Mouse (Mus musculus) left cerebral cortex, adult 8-10 months (tissue): Measurements from ENCODE around the gene Ppil6. TPM values are rescaled to one million over a fixed set of nuclear protein-coding genes. Genes with fewer than 3 reads are reported as not detected.

Source experiments
- DNase-seq, 2 experiments: peaks; one replicate each; pipeline ENCODE4 v3.0.0; 2022; ENCODE audit warnings: low spot score in 2 of 2
- total RNA-seq, 4 experiments: library from RNA; stranded (reverse); gene quantifications; 2 replicates each; pipeline ENCODE4 v1.2.4; 2022

Gene Ppil6
- total RNA-seq, 4 experiments from 2014 or later, result 5.4 to 8.0 (median 6.6) TPM

DNA sequence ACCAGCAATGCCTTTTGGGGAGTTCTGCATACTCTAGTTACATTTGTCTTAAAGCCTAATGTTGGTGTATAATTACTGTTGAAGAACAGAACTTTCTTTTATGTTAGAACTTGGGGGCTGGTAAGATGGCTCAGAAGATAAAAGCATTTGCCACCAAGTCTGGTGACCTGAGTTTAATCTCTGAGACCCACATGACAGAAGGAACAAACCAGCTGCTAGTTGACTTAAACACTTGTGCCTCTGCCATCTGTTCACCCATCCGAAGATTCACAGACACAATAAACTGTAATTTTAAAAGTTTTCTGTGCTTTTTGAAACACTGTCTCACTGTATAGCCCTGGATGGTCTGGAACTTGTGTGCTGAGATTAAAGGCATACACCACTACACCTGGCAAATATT, 35.5 kb downstream of the Ppil6 start:
- DNase-seq, result no peak

DNA sequence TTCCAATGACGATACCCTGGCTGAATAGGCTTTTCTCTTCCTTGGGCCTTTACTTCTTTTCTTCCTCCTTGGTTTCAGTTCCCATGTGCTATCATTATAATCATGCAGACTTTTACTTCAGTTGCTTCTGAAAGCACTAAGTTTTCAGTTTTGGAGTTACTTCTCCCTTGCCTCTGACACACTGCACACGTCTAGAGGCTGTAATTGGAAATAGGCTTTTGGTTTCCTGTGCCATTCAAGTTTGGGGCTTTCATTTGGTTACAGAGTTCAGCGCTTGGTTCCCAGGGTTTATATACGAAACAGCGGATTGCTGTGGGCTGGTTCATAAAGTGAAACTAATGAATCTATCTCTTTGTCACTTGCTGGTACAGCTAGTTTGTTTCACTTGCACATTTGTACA, 39.7 kb downstream of the Ppil6 start:
- DNase-seq, result no peak

DNA sequence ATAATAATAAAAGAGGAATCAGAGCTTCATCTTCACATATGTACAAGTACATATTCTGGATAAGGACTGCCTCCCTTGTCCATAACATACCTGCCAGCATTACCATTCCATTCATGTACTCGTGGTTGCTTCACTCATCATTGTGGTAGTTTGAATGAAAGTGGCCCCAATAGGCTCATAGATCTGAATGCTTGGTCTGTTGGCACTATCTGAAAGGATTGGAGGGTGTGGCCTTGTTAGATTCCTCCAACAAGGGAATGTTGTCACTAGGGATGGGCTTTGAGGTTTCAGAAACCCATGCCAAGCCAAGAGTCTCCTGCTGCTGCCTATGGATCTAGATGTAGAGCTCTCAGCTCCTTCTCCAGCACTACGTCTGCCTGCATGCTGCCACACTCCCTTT, 45.8 kb downstream of the Ppil6 start:
- no peak for DNase-seq

DNA sequence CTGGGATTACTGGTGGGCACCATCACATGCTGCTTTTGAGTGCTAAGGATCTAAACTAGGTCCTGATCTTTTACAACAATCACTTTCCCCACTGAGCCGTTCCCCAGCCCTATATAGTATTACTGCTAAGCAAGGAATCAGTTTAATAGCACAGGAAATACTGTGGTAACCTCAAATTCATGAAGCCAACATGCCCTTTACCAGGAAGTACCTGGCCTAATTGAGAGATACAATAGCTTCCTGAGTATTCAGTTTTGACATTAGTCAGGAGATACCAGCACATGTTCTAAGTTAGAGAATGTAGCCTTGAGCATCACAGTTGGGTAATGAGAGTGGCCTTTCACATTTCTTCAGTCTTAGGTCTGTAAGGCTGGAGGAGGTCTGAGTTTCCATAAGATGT, 46.5 kb downstream of the Ppil6 start:
- DNase-seq, result no peak

DNA sequence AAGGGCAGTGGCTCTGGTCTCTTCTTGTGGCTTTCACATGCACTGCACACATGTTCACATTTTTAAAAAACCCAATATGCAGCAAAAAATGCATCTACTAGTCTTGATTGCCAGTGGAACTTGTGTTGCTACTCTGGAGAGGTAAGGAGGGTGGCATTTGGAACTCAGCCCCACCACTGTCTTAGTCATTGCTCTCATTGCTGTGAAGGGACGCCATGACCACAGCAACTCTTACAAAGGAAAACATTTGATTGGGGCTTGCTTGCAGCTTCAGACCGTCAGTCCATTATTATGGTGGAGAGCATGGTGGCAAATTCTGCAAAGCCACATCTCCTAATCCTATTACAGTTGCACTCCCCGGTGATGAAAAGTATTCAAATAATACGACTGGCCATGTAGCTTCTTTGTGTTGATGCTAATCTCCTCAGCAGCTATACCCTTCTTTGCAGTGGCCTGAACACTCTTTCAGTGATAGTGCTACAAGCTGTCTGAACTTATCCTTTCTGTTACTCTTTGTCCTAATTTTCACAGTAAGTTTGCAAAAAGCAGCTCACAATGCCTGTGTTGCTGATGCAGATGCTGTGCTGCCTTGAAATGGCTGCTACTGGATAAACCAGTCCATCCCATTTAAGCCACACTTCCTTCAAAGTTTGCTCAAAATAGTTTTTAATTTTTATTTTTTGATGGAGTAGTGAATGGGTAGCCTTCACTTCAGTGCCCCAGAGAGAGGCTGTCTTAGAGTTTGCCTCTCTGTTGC, 47.2 kb downstream of the Ppil6 start:
- DNase-seq, result no peak

DNA sequence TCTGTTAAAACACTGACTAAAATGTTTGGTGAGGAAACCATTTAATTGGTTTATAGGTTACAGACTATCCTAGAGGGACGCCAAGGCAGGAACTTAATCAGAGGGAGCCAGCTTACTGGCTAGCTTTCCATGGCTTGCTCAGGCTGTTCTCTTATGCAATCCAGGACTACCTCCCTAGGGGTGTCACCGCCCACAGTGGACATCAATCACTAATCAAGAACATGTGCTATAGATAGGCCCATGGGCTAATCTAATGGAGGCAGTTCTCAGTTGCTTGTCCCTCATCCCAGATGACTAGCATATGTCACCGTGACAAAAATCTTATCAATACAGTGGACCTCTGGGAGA, 47.7 kb downstream of the Ppil6 start:
- no peak for DNase-seq

DNA sequence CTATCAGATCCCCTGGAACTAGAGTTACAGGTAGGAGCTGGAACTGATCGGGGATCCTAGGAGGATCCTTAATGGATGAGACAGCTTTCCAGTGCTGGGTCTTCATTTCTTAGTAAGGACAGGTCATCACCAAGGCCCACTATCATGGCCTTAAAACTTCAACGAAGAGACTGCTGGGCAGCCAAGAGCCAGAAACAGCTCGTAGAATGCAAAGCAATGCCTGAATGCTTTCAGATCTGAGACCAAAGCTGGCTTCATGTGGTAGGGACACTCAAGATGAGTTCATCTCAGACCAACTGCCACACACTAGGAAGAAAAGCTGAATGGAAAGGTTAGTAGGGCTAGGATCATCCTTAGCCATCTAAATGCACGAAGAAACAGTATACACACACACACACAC, 48.7 kb downstream of the Ppil6 start:
- DNase-seq, result no peak

DNA sequence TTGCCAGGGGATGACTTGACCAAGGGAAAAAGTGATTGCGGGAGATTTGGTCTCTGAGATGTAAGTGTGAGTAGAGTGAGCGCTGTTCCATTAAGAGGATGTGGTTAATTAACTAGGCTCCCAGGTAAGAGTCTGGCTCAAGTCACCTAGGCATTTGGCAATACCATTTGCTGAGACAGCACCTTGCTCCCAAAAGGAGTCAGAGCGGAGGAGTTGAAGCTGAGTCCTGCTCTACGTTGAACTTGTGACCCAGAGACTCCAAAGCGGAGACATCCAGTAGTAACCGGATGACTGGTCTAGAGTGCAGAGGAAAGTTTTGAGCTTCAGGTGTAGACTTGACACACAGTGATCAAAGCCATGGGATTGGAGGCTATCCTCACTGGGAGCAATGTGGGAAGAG, 51.8 kb downstream of the Ppil6 start:
- no peak for DNase-seq

DNA sequence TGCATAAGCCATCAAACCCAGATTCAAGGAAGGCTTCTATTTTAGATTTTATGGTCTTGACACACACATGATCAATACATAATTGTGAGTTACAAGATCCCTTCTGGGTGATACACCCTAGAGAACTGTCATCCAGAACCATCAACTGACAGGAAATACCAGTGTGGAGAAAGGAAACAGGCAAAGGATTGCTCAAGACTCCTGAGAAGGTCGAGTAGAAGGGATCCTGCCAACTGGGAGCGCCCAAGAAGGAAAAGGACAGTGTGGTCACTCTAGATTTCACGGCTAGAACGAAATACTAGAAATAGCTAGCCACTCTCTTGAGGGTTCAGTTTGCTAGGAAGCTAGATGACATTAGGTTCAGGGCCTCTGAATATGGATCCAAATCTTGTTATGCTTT, 53.2 kb downstream of the Ppil6 start:
- no peak for DNase-seq

DNA sequence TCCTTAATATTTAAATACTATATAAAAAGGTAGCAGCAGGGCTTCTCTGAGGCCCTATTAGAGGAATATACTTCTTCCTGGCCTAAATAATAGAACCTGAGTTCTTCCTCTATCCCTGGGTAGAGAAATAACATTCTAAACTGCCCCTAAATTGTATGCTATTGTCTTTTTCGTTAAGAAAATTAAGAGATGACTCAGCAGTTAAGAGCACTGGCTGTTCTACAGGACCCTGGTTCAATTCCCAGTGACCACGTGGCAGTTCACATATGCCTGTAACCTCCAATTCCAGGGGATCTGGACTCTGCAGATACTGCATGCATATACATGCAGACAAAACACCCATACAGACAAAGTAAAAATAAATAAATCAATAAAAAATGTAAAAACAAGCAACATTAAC, 53.6 kb downstream of the Ppil6 start:
- no peak for DNase-seq

DNA sequence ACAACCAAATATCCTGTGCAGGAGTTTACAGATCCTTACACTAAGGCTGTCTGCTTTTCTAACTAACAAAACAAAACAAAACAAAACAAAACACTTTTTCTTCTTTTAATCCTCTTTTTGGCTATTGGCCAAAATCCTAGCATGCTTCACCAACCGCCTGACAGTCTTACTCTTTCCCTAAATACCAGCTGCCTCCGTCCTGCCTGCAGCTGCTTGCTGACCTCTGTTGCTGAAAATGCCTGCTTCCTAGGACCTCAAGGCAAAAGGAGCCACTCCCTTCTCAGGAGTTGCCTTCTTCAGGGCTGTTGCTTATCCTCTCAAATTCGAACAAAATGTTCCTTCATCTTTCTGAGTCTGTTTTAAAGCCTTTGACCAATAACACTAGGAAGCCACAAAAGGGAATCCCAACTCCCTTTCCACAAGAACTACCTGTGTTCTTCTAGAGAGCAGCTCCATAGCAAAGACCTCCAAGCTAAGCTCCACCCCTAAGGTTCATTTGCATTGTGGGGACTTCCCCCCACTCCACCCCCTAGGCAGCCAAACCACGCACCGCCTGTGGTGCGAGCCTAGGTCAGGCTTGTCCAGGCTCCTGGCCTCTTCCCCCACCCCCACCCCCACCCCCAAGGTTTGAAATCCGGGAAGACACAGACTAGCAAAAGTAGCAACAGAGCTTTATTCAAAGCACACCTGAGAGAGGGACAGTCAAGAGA, 54.4 kb downstream of the Ppil6 start:
- no peak for DNase-seq

DNA sequence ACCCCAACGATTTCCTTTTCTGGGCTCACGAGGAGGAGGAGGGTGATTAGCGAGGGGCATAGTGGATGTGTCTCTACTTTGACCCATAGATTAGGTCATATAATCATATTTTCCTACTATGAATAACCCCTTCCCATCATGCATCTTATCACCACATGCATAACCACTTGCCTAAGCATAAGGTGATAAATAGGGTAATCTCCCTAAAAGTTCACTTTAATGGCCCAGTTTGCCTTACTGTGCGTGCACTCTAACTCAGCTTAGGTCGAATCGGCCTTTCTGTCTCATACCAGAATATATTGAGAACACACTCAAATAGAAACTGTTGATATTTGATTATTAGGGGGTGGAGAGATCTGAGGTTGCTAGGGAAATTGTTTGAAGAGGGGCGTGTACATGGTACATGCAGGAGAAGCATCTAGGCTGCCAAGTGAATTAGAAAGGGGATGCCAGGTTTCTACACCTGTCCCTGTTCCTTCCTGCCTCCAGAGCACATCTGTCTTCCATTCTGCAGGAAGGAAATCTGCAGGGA, 55.1 kb downstream of the Ppil6 start:
- no peak for DNase-seq

DNA sequence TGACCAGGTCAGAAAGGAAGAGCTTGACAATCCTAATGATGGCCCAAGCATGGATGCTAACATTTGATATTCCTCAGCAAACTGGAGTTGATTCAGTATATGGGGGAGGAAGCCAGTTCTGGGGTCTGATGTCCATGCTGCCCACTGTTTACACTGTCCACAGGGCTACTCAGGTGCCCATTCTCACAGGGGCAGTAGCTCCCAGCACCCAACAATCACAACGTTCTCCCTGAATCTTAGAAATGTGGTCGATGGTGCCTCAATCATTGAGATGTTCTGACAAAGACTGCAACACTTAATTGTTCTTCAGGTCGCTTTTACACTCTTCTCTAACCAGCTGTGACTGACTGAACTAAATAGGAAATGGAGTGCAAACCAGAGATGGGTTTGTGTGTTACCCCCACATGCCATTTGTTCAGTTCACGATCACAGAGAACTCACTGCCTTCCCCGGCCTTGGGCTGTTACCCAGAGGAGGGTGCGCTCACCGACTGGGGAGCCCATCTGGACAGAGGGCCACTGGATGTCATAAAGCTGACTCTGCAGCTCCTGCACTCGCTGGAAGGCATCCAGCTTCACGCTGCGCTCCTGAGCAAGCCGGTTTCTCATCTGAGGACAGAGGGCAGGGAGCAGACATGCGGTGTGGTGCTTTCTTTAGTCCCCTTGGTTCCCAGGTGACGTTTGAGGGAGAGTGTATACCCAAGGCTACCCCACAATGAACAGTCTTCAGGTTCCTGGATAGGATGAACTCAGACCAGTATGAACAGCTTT, 56.3 kb downstream of the Ppil6 start:
- DNase-seq, result no peak

DNA sequence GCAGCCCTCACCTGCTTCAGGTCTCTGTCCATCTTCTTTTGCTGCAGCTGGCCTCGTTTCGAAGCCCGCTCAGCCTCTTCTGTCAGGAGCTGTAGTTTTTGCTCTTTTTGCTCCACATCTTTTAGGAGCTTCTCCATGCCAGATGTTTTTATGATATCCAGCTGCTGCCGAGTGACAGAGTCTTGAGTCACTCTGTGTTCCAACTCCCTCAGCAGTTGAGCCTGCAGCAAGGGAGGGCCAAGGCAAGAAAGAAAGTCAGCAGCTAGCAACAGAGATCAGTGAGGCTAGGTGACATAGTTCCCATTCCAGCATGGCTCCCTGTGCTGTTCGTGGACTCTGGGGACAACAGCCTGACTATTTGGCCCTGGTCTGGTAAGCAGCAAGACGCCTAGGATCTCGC, 60.5 kb downstream of the Ppil6 start:
- DNase-seq, result no peak

DNA sequence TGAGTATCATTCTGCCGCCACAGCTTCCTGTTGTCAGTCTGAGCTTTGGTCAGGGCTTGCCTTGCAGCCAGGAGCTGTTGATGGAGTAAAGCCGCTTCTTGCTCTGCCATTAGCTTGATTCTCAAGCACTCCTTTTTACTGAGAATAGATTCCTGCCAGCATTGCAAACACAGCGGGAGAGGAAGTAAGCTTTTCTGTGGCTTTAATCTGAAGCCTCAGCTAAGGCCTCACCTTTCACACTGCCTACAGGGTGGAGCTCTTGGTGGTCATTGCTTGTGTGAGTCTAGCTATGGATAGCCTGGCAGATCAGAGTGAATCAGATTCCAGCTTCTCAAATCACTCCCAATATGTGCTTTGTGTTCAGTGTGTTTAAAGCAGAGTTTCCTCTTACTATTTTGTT, 62.1 kb downstream of the Ppil6 start:
- no peak for DNase-seq

DNA sequence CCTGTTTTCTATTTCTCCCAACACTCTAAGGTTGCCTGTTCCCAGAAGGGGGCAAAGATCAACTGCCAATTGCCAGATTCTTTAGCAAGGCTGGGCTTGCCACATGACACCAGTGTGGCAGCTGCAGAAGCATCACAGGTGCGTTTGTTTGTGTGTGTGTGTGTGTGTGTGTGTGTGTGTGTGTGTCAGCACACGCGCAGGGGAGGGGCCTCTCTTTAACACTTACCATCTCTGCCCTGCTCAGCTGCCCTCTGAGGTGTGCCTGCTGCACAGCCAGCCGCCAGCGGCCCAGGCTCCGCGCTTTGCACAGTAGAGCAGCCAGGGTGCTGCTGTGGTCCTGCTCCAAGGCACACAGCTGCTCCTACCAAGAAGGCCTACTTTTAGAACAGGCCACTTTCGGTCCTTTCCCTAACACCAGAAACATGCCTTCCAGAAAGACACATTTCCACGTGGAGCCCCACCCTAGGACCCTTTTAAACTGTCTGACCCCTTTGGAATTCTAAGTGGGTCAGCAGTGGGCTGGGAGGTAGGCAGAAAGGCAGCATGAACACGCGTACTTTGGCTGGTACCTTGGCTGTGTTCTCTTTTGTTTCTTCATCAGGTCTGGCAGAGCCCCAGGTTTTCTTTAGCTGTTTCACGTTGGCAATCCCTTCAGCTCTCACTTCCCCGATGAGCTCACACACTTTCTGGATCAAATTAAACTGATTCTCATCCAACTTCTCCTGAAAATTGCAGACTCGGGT, 62.8 kb downstream of the Ppil6 start:
- DNase-seq, result peak; percentile 5 to 48

DNA sequence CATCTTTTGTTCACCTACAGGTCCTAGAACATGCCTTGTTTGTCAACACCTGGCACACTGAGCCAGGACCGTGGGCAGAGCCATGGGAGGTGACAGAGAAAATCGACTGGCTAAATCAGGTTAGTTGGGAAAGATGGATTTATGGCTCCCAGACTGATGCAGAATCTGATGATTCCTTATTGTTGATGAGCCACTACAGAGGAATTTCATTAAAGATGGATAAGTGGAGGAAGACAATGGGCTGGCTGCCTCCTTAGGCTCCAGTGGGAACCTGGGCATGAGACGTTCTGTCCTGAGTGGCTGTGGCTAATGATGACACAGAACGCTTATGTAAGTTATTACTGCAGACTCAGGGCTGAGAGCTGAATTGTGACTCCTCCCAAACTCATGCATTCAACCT, 63.5 kb downstream of the Ppil6 start:
- peak; percentile 6 to 12 for DNase-seq

DNA sequence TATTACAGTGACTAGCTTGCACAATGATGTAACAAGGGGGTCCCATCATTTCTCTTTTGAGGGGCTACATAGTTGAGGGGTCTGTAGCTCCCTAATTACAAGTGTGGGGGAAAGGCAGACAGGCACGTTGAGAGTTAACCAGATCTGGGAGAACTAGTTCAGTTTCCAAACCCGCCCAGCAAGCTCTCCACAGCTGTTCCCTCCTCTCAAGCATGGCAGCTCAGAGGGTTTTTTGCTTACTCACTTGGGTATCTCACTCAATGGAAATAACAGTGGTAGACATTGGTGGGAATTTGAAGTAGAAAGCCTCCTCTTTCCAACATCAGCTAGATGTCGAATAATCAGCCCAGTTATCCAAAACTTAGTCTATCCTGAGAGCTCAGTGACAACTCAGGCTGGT, 64.8 kb downstream of the Ppil6 start:
- no peak for DNase-seq

DNA sequence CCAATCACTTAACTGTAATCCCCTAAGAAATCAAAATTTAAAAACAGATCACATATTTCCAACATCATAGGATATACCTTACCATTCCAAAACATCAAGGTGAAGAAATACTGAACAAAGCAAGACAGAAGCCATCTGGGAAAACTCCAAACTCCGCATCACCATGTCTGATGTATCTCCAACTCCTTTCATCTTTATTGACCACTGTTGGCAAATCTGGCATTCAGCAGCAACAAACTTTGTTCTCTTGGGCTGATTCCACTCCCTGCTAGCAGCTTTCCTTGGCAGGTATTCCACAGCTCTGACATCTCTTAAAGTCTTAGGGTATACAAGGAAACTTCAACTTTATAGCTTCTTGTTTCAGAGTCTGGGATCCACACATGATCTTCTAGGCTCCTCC, 68.2 kb downstream of the Ppil6 start:
- no peak for DNase-seq

DNA sequence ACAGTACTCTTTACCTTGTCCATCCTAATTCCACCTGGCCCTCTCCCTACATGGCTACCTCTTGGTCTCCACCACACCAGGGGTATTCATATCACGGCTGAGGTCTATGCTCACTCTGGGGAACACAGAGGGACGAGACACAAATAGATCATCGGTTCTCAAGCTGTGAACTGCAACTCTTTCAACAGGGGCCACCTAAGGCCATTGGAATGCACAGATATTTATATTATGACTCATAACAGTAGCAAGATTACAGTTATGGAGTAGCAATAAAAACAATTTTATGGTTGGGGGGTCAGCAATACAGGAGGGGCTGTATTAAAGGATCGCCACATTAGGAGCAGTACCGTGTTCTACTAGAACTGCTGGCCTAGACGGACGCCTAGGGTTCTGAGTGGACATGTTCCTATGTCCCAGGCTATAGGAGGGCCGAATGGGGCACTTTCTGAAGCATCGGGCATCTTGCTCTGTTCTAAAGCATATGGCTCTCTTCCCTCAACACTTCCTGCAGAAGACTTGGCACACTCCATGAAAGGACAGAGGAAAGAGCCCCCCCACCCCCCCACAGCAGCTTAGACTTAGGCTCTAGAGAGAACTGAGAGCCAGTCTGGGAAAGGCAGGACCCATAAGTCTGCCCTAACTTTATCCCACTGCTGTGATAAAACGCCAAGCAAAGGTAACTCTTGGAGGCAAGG, 71.6 kb downstream of the Ppil6 start:
- DNase-seq, result no peak
